Mouse (Mus musculus) embryo, embryonic 10.5 days (tissue): ENCODE results near the gene Zcchc8.
"Not testable (repeated sequence)": the region's sequence is repeated elsewhere in the genome, so short reads cannot be mapped to it uniquely, and the experiment has no call there.

ENCODE experiments used
- DNase-seq: peaks from one replicate; pipeline ENCODE4 v3.0.0-alpha.2; 2015; ENCODE audit warnings: low spot score

Gene Zcchc8

DNA sequence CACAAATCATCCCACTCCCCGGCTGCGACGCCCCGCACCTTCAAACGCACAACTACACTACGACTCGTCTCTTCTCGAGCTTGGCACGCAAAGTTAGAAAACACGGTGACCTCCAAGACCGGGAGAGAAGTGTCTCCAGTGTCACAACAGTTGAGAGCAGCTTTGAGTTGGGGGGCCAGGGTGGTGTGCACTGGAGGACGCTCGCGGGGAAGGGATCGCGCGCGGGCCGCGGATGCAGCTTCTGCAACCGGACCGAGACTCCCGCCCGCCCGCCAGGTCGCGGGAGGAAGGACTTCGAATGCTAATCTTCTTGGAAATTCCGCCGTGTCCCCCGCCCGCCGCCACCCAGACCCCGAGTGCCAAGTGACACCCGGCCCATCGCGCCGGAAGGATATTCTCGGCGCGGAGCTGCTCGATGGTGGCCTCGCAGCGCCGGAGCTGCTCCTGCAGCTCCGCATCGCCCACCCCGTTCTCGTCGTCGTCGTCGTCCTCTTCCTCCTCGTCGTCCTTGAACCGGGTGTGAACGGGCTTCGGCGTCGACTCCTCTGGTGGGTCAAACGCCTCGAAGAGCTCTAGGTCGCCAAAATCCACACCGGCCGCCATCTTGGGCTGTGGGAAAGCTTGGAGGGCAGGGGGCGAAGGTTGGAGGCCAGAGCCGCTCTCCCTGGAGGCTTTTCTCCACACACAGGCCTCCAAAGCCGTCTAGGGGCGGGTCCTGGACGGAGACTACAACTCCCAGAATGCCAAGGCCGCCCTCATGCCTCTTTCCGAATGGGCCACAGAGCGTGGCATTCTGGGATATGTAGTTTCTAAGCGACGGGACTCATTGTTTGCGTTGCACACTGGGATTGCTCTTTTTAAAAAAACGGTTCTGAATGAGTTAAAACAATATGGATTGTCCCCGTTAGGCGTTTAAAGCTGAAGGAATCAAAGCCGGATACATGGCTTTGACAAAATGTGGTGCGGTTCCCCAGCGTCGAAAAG, at the start of gene Zcchc8:
Zcchc8 (minus strand) TSS at position 773 of the 984 bp plus-strand sequence.
- DNase-seq, result peak; percentile 100

DNA sequence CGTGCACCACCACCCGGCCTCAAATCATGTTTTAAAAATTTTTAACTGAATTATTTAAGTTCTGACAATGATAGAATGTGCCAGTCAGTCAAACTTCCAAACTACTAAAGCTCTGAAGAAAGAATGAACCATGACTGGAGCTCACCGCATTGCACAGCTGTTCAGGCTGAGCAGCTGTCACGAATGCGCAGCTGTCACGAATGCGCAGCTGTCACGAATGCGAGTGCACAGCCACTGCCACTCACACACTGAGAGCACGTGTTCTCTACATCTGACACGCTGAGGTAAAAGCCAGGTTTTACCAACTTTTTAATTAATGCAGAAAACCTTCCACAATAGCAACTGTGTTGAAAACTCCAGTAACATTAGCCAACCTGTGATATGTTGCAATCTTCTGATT, 45.6 kb upstream of the Zcchc8 start:
- not testable (repeated sequence) for DNase-seq

DNA sequence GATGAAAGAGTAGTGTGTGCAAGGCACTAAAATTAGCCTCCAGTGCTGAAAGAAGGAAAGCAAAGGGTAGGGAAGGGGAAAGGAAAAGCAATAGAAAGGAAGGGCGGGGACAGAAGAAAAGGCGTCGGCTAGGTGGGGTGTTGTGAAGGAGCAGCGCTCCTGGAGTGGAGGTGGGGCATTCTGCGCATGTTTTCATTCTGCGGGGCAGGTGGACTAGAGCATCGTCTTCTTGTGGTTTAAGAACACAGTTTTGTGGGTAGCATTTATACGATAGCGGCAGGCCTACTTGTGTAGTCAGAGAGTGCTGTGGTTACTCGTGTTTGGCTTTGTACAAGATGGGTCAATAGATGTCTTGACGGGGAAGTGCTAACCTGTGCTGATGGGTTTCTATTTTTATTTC, 44.6 kb upstream of the Zcchc8 start:
- no peak for DNase-seq

DNA sequence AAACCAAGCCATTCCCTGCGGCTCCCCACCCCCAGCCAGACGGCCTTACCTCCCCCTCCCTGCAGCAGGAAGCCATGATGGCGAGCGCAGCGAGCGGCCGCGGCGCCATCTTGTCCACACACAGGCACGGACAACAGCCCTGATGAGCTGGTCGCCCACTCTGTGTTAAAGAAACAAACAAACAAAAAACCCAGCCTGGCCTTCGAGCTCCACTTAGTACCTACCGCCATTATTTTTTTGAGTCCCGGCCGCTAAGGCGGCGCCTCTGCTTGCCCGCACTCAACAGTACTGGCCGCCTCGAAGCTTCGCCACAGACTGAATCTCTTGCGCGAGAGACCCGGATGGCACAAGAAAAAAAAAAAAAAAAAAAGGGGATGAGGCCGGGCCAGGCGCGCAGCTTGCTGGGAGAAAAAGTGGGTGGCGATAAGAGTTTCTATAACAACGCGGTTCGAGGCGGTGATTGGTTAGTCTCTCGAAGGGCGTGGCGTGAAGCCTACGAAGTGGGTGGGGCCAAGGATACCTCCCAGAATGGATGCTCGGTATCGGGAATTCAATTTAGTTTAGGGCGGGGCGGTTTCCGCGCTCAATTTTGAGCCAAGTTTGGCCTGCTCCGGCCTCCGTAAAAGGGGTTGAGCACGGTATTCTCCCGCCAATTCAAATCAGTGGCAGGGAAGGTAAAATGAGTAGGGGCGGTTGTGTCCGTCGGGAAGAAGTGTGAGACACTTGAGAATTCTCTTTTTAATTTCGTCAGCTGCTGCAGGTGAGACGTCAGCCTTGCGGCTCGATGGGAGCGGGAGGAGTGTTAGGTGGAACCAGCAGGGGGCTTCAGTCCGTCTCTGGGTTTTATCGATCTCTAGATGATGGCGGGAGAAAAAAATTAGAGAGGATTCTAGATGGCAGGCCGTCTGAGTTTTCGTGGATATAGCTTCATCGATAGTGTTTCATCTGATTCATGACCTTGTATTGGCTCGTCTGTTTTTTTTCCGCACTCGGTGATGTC, 28.5 kb upstream of the Zcchc8 start, which contains the start of the genes Rsrc2 and Kntc1:
Rsrc2 (minus strand) TSS at position 350 of the 1,000 bp plus-strand sequence.
Kntc1 (plus strand) TSS at position 652 of the 1,000 bp plus-strand sequence.
- DNase-seq, result peak; percentile 100

DNA sequence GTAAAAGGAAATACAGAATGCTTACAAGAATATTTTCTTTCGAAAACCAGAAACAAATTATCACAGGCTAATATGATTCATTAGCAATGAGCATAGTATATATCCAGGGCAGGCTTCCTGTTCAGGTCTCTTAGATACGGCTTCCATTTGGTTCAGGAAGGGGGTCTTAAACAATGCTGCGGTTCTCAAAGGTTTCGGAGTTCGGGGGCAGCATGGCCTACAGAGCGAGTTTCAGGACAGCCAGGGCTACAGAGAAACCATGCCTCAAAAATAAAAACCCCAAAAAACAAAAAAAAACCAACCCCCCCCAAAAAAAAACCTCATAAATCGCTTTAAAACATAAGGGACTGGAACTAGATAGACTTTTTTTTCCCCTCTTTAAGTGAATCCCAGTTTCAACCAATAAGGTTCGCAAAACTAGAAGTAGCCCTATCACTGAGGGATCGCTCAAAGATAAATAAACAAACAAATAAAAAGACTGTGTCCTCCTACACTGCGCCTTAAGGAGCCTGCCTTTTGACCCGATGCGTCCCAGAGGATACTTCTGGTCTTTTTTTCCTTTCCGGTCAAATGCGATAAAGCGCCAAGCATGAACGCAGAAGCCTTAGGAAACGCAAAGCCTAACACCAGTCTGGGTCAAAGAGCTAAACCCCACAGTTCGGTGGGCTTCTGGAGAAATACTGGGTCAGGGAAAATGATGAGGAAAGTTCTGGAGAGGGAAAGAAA, 27.6 kb upstream of the Zcchc8 start:
- peak; percentile 58 for DNase-seq

DNA sequence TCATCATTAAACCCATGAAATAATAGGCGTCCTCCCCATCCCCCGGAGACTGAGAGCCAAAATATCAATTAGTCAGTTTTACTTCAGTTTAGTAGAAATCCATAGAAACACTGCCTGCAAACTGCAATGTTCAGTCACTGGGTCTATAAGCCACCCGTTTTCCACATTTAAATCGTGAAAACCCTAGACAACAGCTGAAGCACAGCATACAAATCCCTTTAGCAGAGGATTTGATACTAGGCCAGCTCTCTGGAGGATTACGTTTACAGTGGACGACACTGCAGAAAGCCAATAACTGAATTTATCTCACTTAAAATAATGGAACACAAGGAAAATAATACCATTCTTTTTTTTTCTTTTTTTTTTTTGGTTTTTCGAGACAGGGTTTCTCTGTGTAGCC, 26.7 kb upstream of the Zcchc8 start:
- DNase-seq, result no peak

DNA sequence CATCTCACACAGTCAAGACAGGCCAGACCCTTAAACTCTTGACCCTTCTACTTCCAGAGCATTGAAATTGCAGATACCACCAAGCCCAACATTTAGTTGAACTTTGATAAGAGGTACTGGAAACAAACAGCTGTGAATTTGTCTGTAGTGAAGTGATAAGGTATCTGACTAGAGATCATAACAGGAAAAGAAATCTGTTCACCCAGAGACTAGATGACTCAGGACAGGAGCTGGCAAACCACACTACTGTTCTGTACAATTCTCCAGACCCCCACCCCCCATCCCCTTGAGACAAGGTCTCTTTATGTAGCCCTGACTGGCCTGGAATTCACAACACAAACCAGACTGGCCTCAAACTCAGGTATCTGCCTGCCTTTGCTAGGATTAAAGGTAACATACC, 25.4 kb upstream of the Zcchc8 start:
- DNase-seq, result no peak

DNA sequence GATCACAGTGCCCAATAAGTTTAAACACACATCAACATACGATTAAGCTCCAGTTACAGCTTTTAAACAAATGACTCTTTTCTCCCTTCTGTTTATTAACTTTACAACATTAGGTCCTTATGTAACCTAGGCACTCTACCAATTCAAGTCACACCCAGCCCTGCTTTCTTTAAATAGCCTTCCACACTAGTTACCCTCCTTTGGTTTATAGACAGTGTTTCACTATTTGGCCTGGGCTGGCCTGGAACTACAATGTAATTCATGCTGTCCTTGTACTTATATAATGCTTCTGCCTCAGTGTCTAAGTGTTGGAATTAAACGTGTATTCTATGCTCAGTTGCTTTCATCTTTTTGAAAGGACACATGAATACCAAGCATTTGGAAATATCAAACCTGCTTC, 23.5 kb upstream of the Zcchc8 start:
- no peak for DNase-seq

DNA sequence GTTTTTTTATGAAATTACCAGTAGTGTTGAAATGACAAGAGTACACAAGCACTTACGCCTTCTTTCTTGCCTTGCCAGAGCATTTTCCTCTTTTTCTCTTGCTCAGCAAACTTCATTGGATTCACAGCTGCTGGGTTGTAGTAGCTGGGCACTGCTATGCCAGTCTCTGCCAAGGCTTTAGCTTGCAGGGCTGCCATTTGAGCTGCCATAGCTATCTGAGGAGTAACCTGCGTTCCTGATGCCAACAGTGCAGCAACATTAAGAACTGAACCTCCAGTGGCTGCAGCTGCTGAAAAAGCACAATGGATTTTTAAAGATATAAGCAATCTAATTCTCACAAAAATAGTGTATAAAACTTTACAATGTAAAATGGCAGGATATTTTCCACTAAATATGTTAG, 10.1 kb upstream of the Zcchc8 start:
- DNase-seq, result no peak

DNA sequence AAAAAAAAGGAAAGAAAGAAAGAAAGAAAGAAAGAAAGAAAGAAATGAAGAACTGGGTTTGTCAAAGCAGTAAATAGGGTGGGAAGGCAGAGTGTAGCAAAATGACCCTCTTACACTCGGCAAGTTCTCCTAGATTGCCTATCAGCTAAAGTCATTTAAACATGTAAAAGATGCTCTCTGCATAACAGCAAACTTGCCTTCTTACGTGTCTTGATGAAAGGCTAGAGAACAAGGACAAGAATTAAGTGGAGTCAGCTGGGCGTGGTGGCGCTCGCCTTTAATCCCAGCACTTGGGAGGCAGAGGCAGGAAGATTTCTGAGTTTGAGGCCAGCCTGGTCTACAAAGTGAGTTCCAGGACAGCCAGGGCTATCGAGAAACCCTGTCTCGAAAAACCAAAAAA, 2.9 kb upstream of the Zcchc8 start:
- DNase-seq, result not testable (repeated sequence)

DNA sequence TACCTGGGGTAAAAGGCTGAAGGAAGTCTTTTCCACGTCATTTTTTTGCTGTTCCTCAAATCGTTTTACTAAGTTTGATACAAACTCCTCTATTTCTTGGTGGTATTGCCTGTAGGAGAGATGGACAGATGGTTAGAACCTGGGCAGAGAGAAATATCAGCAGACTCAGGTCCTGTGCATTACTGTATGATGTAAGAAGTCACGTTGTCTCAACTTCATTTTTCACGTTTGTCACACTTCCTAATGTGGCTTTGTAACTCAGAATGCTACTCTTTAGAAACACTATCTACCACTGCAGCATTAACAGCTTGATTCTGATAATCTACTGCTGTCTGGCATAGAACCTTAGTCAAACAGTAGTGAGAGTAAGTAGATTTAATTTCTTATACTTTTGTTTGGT, 6.3 kb downstream of the Zcchc8 start:
- DNase-seq, result no peak

DNA sequence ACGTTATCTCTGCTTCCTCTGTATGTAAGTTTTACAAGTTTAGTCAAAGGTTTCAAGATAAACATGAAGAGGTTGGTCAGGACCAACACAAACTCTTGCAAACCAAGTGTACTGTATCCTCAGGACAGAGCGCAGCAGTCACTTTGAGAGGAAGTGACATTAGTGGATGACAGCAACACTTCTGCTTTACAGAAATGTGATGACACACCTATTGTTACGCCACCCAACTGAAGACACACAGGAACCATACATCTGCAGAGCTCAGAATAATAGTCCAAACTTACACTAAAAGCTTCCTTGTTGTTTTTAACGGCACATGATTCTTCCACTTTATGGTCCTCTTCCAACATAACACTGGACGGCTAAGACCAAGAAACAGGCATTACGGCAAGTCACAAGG, 7.1 kb downstream of the Zcchc8 start:
- no peak for DNase-seq

DNA sequence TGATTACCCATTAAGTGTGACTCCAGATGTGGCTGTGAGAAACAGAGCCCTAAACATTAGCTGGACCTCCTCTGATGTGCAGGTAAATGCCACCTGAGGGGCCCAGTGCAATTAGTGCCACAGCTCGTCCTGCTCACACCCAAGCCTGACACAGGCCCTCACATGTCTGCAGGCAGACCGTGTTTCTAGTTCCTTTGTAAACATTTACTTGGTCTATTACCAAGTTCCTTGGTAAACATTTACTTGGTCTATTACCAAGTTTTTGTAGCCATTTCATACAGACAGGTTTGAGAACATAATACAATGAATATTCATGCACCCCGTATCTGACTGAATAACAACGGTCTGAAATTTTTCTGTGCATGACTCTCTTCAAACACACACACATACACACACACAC, 11.3 kb downstream of the Zcchc8 start:
- no peak for DNase-seq

DNA sequence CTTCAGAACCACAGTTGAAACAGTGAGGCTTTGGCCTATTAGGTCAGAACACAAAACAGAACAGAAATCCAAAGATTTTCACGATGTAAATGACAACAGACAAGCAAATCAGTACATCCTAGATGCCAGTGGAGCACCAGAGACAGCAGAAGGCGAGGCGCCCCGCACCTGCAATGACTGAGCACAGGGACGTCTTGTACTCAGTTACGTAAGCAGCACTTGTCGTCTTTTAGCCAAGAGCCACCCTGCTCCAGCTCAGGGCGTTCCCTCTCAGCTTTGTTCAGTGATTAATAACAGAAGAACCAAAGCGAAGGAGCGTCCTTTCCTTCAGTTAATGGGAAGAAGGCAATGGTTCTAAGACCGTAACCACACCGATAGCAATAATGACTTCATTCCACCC, 12.3 kb downstream of the Zcchc8 start:
- DNase-seq, result no peak

DNA sequence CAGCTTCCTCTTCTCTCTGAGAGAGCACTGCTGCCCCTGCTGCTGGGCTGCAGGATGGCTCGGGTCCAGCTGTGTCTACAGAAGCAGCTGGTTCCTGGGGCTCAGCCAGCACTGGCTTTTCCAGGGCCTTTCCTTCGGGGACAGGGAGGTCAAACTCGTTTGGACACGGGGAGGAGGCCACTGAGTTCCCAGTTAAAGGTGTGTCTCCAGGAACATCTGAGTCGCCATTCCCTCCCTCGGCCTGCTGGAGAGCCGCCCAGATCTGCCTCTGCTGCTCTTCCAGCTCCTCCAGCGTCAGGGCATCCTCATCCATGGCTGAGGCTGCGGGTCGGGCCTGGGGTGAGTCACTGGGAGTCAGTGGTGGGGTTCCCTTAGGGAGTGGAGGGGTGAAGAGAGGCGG, 20.3 kb downstream of the Zcchc8 start:
- no peak for DNase-seq

DNA sequence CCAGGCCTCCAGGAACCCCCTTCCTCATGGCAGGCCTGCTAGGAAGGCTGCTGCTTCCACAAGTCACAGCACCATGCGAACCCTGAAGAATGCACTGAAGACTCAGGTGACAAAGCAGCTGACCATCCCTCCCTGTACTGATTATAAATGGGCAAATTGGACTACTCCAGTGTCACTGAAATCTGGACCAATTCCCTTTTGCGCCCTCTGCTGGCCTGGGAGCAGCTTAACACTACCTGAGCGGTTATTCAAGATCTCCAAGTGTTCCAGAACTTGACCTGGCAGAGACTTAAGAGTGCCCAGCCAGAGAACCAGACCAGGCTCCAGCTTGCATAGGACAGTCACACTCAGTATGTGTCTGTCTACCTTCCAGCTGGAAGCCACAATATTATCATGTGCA, 21.7 kb downstream of the Zcchc8 start:
- DNase-seq, result peak; percentile 90

DNA sequence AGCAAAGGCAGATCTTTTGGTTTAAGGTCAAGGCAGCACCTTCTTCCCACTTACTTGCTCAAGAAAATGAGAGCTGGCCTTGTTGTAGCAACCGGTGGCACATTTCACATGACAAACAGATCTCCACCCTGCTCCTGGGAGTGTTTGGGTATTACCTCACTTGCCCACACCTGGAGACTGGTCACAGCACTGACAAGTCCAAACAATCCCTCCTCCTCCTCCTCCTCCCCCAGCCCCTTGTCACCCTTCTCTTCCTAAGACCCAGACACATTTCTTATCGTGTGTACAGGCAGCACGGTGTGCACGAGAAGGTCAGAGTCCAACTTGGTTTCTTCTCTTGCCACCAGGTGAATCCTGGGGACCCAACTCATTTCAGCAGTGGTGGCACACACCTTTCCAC, 23.9 kb downstream of the Zcchc8 start:
- DNase-seq, result no peak

DNA sequence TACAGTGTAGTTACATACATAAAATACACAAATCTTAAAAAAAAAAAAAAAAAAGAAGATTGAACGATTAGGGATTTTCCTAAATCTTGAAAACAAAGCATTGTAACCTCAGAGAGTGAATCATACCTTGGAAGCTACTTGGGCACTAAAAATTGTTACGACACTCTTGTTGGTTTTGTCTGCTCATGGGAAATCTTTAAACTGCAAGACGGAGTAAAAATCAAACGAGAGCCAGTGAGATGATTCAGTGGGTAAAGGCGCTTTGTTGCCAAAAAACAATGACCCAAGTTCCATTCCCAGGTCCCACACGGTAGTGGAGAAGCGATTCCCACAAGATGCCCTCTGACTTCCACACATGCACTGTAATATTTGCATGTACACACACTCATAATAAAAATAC, 24.7 kb downstream of the Zcchc8 start:
- no peak for DNase-seq

DNA sequence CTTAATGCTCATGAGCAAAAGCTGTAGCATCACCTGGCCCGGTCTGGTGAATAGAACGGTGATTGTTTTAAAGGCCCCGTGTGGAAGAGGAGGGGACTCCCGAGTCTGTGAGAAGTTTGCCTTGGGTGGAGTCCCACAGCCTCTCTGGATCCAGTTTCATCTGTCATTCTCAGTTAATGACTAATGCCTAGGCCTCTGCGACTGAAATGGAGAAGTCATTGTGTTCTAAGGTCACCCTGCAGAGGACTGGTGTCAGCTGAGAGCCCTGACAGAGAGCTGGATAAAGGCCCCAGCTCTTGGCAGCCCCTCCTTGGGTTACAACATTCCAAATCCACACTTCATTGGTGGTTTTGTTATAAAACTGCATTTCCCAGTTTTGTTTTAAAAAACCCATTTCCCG, 26.4 kb downstream of the Zcchc8 start:
- DNase-seq, result no peak

DNA sequence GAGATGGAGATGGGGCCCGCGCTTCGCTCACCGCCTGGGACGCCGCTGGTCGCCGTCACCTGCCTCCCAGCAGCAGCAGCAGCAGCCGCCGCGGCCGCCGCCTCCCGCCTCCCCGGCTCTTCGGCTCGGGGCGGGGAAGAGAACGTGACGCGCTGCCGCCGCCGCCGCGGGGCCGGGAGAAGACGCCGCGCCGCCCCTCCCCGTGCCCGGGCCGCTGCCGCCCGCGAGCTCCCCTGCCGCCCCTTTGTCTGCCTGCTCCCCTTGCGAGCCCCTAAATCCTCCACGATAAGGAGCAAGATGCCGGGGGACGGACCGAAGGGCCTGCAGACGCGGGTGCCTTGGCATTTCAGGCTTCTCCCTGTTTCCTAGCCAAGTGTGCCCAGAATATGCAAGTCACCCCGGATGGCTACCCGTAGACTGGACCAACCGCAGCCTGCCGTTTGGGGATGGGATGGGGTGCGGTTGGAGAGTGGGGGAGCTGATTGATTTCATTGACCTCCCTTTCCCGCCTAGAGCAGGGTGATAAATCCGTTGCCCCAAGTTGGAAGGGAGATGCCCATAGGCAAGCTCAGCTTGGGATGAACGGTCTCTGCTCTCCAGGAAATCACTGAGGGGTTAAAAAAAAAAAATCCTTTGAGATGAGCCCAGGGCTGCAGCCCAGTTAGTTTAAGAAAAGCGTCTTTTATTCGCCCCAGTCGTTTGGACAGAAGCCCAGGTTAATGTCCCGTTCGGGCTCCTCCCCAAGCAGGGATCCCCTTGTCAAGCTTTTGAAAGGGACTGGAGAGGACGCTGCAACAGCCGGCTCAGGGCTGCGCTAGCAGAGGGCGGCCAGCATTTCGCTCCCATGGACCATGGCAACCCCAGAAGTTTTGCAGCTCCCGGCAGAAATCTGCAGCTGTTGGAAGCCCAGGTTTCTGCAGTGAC, 36.4 kb downstream of the Zcchc8 start, which contains the start of gene Clip1:
Clip1 (minus strand) TSS at position 398 of the 924 bp plus-strand sequence.
- DNase-seq, result peak; percentile 71
